Mouse (Mus musculus): ENCODE results near the gene Kcnab2. TPM values are rescaled to one million over a fixed set of nuclear protein-coding genes. Genes with fewer than 3 reads are reported as not detected.

Kcnab2 gene
- polyA plus RNA-seq, 1 experiment from 2014 or later, result 5.8 TPM

DNA sequence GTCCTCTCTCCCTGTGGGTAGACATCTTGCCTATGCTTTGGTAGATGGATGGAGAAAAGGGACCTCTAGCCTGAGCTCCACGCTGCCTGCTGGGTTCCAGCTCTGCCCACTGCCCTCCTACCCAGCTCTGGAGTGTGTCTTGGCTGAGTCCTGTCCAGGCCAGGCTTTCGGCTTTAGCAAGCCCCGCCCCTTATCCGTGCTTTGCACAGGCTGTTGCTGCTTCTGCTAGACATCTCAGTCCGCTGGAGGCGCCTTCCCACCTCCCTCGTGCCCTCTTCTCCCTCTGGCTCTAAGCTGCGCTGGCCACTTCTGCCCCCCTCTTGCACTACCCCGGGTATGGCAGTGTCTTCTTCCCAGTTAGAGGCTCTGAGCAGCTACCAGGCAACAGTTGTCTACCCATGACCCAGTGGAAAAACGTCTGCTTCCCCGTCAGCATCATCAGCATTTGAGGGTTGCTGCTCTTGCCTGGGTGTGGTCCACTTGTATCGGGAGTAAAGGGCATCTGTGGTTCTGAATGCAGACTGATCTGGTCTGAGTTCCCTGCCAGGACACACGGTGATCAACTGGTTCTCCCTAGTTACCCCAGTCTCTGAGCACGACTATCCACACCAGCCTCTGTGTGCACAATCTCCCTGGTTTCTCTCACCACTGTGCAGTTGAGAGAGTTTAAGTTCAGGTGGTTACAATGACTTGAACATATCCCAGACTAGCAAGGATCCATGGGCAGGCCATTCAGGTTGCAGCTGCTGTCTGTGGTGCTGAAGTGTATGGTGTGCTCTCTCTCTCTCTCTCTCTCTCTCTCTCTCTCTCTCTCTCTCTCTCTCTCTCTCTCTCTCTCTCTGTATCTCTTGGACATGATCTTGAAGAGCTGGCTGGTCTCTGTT lies 126.0 kb downstream of the Kcnab2 start:
- Histone ChIP-seq H3K27me3 (ENCODE audit: control insufficient read depth, insufficient read depth, low read length) (peaks cover 14% of the 10 kb centered on the region; the same call in 1 of the 2 replicates), H3K4me3 (replicated peaks; ENCODE audit: low read length) (no peak overlapping the region), H3K9ac (ENCODE audit: low read length) (no peak overlapping the region), H3K9me3 (replicated peaks; ENCODE audit: control insufficient read depth, low read length) (no peaks in the 10 kb centered on the region), H3K36me3 (ENCODE audit: control insufficient read depth, insufficient read depth, low read length) (no peaks in the 10 kb centered on the region), H3K27ac (ENCODE audit: low read length) (no peak overlapping the region), H3K4me2 (ENCODE audit: low read depth, low read length) (no peak overlapping the region), H3K4me1 (ENCODE audit: control insufficient read depth, insufficient read depth, low read length) (no peaks in the 10 kb centered on the region)
- peak; percentile 56 for ATAC-seq (ENCODE audit: insufficient read depth, low FRiP score)
- 12% methylated on average over 14 of the region's 14 CpGs for WGBS

DNA sequence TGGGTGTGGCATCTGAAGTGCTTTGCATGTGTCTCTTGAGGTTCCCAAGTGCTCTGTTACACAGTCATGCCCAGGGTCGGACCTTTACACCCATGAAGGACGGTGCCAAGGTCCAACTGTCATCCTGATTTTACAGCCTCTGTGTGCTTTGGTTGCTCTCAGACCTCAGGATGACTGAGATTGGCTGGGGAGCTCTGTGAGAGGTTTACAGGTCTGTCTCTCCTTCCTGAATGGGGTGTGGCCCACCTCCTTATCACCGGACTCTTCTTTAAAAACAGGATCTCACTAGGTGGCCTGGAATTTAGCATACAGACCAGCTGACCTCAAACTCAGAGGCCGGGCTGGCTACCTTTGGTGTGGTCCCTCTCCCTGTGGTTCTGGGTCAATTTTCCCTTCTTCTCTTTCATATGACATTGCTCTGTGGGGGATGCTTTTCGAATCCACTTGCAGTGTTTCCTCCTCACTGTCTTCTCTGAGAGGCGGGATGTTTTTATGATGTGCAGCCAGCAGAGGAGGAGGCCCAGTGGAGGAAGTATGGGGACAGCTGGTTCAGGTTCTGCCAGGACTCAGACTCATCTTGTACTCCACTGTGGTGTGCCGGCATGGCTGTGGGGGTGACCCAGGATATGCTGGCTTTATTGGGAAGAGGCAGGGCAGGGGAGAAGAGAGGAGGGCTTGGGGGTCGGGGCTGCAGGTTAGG lies 126.8 kb downstream of the Kcnab2 start:
- Histone ChIP-seq H3K27me3 (ENCODE audit: control insufficient read depth, insufficient read depth, low read length) (peaks cover 14% of the 10 kb centered on the region; the same call in 1 of the 2 replicates), H3K4me2 (ENCODE audit: low read depth, low read length) (no peak overlapping the region), H3K27ac (ENCODE audit: low read length) (no peak overlapping the region), H3K4me3 (replicated peaks; ENCODE audit: low read length) (no peak overlapping the region), H3K9me3 (replicated peaks; ENCODE audit: control insufficient read depth, low read length) (no peaks in the 10 kb centered on the region), H3K9ac (ENCODE audit: low read length) (no peak overlapping the region), H3K36me3 (ENCODE audit: control insufficient read depth, insufficient read depth, low read length) (no peaks in the 10 kb centered on the region), H3K4me1 (ENCODE audit: control insufficient read depth, insufficient read depth, low read length) (no peaks in the 10 kb centered on the region)
- 25% methylated on average over 8 of the region's 8 CpGs for WGBS
- no peak for ATAC-seq (ENCODE audit: insufficient read depth, low FRiP score)

DNA sequence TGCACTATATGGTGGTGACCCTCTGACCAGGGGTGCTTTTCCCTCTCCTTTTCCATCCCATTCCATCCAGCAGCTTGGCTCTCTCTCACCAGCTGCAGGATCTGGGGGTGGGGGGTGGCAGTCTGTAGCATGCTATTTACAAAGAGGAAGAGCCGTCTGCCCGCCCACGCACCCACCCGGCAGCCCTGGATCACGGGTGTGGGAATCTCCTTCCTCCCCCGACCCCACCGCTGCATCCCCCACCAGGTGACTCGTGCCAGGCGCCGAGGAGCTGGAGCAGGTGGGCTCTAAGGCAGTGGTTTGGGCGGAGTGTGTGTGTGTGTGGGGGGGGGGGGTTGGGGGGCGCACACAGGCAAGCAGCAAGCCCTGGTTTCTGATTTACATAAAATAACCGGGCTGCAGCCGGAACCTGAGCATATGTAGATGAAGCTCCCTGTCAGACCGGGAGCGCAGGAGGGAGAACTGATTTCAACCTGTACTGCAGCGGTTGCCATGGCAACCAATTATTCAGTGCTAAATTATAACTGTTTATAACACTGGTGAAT lies 127.8 kb downstream of the Kcnab2 start:
- no peak for ATAC-seq (ENCODE audit: insufficient read depth, low FRiP score)
- no peak overlapping the region for H3K4me3 ChIP-seq (replicated peaks; ENCODE audit: low read length)
- H3K4me2 ChIP-seq (ENCODE audit: low read depth, low read length), result no peak overlapping the region
- no peaks in the 10 kb centered on the region for H3K36me3 ChIP-seq (ENCODE audit: control insufficient read depth, insufficient read depth, low read length)
- H3K27me3 ChIP-seq (ENCODE audit: control insufficient read depth, insufficient read depth, low read length), result peaks cover 14% of the 10 kb centered on the region; the same call in 1 of the 2 replicates
- peaks cover 6% of the 10 kb centered on the region; the same call in 1 of the 2 replicates for H3K4me1 ChIP-seq (ENCODE audit: control insufficient read depth, insufficient read depth, low read length)
- H3K9ac ChIP-seq (ENCODE audit: low read length), result no peak overlapping the region
- no peak overlapping the region for H3K27ac ChIP-seq (ENCODE audit: low read length)
- no peaks in the 10 kb centered on the region for H3K9me3 ChIP-seq (replicated peaks; ENCODE audit: control insufficient read depth, low read length)
- WGBS, result 6% methylated on average over 17 of the region's 17 CpGs

DNA sequence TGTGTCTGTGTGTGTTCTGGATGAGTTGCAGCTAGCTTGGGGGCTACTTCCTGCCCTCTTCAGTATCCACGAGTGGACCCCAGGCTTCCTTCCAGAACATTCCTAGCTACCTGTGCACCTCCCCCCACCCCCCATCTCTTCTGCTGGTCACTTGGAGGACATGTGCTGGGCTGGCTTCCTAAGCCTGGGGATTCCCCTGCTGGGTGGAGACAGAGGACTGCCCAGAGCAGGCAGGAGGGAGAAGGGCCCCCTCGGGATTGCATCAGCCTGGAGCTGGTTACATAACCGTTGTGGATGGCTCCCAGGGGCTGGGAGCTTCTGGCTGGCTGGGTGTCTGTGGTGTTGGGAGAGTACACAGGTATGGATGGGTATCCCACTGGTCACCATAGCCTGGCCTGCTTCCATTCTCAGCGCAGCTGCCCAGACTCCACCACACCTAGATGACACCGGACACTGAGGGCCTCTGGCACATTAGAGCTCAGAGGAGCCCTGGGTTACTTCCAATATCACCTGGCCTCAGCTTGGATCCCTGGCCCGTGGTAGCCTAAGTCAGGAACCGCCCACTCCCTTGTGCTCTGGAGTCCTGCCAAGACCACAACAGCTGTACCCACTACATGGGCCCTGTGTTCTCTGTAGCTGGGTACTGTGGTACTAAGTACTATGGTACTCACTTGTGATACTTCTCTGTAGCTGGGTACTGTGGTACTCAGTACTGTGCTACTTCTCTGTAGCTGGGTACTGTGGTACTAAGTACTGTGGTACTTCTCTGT lies 132.4 kb downstream of the Kcnab2 start:
- peaks cover 11% of the 10 kb centered on the region; the same call in 1 of the 2 replicates for H3K4me1 ChIP-seq (ENCODE audit: control insufficient read depth, insufficient read depth, low read length)
- H3K27me3 ChIP-seq (ENCODE audit: control insufficient read depth, insufficient read depth, low read length), result peaks cover 10% of the 10 kb centered on the region
- no peak overlapping the region for H3K4me2 ChIP-seq (ENCODE audit: low read depth, low read length)
- WGBS, result 37% methylated on average over 7 of the region's 7 CpGs
- H3K9ac ChIP-seq (ENCODE audit: low read length), result 0 out of 2 replicates have a peak overlapping the region, but pooled peaks have one; percentile 11
- H3K4me3 ChIP-seq (replicated peaks; ENCODE audit: low read length), result no peak overlapping the region
- peak; percentile 26; the same call in 1 of the 2 replicates for ATAC-seq (ENCODE audit: insufficient read depth, low FRiP score)
- no peaks in the 10 kb centered on the region for H3K36me3 ChIP-seq (ENCODE audit: control insufficient read depth, insufficient read depth, low read length)
- no peaks in the 10 kb centered on the region for H3K9me3 ChIP-seq (replicated peaks; ENCODE audit: control insufficient read depth, low read length)
- no peak overlapping the region for H3K27ac ChIP-seq (ENCODE audit: low read length)

DNA sequence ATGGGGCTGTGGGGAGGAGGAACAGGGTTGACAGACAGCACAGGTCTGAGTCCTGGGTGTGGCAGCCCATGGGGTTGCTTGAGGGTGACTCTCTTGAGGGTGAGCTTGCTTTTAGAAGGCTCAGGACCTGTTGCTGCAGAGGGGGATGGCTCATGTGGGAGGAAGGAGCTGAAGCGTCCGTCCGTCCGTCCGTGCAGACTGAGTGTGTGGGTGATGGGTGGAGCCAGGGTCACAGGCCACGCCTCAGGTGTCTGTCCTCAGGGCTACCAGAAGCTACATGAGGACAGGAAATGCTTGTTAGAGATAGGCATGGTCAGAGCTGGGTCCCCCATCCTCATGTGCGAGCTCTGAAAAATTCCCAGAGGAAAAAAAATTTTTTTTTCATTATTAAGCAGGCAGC lies 133.0 kb downstream of the Kcnab2 start:
- H3K27me3 ChIP-seq (ENCODE audit: control insufficient read depth, insufficient read depth, low read length), result peaks cover 17% of the 10 kb centered on the region
- no peak overlapping the region for H3K27ac ChIP-seq (ENCODE audit: low read length)
- no peak overlapping the region for H3K4me3 ChIP-seq (replicated peaks; ENCODE audit: low read length)
- no peak for ATAC-seq (ENCODE audit: insufficient read depth, low FRiP score)
- H3K4me2 ChIP-seq (ENCODE audit: low read depth, low read length), result no peak overlapping the region
- no peak overlapping the region for H3K9ac ChIP-seq (ENCODE audit: low read length)
- 41% methylated on average over 7 of the region's 7 CpGs for WGBS
- H3K4me1 ChIP-seq (ENCODE audit: control insufficient read depth, insufficient read depth, low read length), result peaks cover 11% of the 10 kb centered on the region; the same call in 1 of the 2 replicates
- no peaks in the 10 kb centered on the region for H3K9me3 ChIP-seq (replicated peaks; ENCODE audit: control insufficient read depth, low read length)
- no peaks in the 10 kb centered on the region for H3K36me3 ChIP-seq (ENCODE audit: control insufficient read depth, insufficient read depth, low read length)

DNA sequence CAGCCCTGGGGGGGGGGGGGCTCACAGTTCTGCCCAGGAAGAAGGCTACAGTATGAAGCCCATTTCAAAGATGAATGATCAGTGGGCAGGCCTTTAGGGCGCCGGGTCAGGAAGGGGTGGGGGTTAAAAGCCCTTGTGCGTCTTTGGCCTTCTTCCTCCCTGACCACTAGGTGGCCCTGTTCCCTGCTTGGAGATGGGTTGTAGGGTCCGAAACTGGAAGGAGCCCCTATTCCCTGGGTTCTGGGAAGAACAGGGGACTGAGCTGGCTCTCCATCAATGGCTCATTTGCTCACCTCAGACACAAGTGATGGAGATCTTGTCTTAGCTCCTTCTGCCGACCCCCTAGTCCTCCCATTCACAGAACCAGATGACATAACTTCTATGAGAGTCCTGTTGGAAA lies 134.4 kb downstream of the Kcnab2 start:
- no peak for ATAC-seq (ENCODE audit: insufficient read depth, low FRiP score)
- Histone ChIP-seq H3K4me3 (replicated peaks; ENCODE audit: low read length) (no peak overlapping the region), H3K4me2 (ENCODE audit: low read depth, low read length) (no peak overlapping the region), H3K27me3 (ENCODE audit: control insufficient read depth, insufficient read depth, low read length) (peaks cover 30% of the 10 kb centered on the region), H3K36me3 (ENCODE audit: control insufficient read depth, insufficient read depth, low read length) (no peaks in the 10 kb centered on the region), H3K9ac (ENCODE audit: low read length) (no peak overlapping the region), H3K9me3 (replicated peaks; ENCODE audit: control insufficient read depth, low read length) (no peaks in the 10 kb centered on the region), H3K4me1 (ENCODE audit: control insufficient read depth, insufficient read depth, low read length) (peaks cover 16% of the 10 kb centered on the region; the same call in 1 of the 2 replicates), H3K27ac (ENCODE audit: low read length) (no peak overlapping the region)
- WGBS, result 15% methylated on average over 5 of the region's 5 CpGs

Other genes with a start within 250 kb of the Kcnab2 start
- gene Gpr153, start 203.6 kb downstream of the Kcnab2 start, polyA plus RNA-seq (2015; fragmentation: Nextera tagmentation; extraction: Ambion mirVana), result 6.0 and 6.1 TPM in 2 replicates
- not detected in 2 replicates for gene Hes3, start 186.2 kb downstream of the Kcnab2 start, polyA plus RNA-seq (2015; fragmentation: Nextera tagmentation; extraction: Ambion mirVana)
- gene Icmt, start 180.6 kb downstream of the Kcnab2 start, polyA plus RNA-seq (2015; fragmentation: Nextera tagmentation; extraction: Ambion mirVana), result 20.1 and 20.8 TPM in 2 replicates
- gene Rnf207, start 158.9 kb downstream of the Kcnab2 start, polyA plus RNA-seq (2015; fragmentation: Nextera tagmentation; extraction: Ambion mirVana), result 0.66 and 0.84 TPM in 2 replicates
- 303 and 377 TPM in 2 replicates for gene Rpl22, start 152.1 kb downstream of the Kcnab2 start, polyA plus RNA-seq (2015; fragmentation: Nextera tagmentation; extraction: Ambion mirVana)
- gene Chd5, start 139.2 kb downstream of the Kcnab2 start, polyA plus RNA-seq (2015; fragmentation: Nextera tagmentation; extraction: Ambion mirVana), result 0.84 and 0.95 TPM in 2 replicates
- gene Nphp4, start 1.2 kb downstream of the Kcnab2 start, polyA plus RNA-seq (2015; fragmentation: Nextera tagmentation; extraction: Ambion mirVana), result 2.2 and 2.4 TPM in 2 replicates